Mouse (Mus musculus): ENCODE results near the gene Dnaic2.
A peak's percentile ranks its signal among the peaks of the same experiment; 100 is the strongest.

Dnaic2 gene

DNA sequence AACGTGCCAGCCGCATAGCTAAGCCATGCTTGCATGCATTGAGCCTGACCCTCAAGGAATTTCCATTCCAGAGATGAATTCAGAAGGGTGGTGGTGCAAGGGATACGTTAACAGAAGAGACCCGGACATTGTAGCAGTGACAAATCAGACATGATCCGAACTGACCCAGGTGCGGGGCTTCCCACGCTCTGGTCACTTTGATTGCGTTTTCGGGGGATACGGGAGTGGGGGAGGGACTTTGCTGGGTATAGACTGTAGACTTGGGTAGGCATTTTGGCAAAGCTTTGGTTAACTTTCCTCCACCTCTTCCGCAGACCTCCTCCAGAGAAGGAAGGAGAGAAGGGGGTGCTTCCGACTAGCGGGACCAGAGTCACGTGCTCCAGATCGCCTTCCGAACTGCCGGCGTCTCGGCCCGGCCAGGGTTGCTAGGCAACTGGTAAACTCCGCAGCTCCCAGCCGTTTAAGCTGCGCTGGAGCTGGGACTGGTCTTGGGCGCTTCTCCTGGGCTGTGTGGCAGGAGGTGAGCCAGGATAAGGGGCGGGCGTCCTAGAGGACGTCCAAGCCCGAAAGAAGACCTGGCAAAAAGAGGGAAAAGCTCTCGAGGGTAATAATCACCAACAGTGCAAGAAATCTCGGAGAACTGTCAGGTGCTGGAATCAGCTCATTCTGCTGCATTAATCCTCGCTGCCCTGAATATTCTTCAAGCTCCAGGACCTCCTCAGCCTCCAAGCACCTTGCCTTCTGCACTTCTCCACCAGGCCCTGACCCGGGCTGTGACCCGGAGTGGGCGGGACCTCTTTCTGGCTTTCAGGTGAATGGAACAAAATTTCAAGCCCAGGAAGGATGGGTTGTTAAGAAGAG lies at the start of gene Dnaic2:
TSS of gene Dnaic2 (plus strand) at position 444 of the 861 bp plus-strand sequence.
- DNase-seq = peak; percentile 68

DNA sequence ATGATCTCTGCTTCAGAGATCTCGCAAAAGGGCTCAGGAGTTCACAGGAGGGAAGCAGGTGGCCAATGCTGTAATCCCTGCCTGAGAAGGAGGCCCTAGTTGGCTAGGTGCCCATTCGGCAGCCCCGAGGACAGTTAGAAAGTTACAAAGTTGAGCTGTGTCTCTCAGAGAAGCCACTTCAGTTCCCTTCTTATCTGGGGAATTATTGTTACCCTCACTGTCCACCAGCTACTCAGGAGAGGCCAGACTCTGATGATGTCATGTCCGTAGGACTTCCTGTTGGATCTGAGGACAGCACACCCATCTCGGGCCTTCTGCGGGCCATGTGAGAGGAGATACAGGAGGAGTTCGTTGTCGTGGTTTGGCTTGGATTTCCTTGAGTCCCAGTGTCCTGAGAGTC lies 47.6 kb upstream of the Dnaic2 start:
- DNase-seq = peak; percentile 67

DNA sequence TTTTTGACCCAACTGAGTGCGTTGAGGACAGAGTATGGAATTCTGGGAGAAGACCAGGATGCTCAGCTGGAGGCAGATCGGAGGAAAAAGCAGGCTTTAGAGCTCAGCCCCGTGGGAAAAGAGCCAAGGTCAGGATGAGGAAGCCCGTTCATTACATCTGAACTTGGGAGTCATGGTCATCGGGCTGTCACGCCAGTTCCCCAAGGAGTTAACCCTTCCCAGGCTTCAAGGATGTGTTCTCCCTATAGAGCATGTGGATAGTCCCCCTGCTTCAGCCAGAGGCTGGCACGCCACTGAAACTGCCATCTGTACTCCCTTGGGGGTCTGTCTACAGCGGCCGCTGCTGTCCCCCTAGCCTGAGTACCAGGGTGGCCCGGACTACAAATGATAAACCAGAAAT lies 46.9 kb upstream of the Dnaic2 start:
- DNase-seq = peak; percentile 68

DNA sequence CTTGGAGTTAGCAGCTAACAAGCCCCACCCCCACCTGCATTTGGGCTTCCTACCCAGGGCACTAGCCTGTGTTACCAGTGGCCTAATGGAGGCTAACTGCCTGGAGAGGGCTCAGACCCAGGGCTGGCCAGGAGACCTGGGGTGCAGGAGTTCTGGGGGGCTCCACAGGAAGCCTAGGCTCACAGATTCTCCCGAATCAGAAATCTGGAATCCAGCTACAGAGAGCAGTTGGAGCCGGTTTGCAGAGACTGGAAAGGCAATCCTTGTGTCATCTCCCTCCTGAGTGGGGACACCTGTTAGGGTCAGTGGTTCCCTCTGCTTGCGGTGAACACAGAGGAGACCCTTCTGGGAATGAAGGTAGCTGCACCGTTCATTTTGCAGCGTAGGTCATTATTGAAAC lies 46.2 kb upstream of the Dnaic2 start:
- peak; percentile 71 for DNase-seq

DNA sequence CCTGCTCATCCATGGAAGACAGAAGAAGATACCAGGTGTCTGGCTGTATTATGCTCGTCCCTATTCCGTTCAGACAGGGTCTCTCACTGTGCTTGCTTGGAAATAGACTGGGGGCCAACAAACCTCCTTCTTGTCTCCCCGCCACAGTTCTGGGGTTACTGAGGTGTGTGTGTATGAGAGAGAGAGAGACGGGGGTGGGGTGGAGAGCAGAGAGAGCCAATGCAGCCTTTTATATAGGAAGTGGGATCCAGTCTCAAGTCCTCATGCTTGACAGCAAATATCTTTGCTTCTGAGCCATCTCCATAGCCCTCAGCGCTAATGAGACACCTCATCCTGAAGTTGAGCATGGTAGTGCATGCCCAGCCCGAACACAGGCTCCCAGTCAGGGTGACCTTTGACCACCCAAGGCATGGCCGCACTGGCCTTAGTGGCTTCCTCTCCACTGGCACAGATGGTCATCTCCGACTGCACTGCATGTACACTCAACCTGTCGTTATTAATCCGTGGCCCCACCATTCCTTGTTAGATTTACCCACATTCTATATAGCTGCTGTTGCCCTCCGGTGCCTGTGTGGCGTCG lies 44.8 kb upstream of the Dnaic2 start:
- peak; percentile 63 for DNase-seq

DNA sequence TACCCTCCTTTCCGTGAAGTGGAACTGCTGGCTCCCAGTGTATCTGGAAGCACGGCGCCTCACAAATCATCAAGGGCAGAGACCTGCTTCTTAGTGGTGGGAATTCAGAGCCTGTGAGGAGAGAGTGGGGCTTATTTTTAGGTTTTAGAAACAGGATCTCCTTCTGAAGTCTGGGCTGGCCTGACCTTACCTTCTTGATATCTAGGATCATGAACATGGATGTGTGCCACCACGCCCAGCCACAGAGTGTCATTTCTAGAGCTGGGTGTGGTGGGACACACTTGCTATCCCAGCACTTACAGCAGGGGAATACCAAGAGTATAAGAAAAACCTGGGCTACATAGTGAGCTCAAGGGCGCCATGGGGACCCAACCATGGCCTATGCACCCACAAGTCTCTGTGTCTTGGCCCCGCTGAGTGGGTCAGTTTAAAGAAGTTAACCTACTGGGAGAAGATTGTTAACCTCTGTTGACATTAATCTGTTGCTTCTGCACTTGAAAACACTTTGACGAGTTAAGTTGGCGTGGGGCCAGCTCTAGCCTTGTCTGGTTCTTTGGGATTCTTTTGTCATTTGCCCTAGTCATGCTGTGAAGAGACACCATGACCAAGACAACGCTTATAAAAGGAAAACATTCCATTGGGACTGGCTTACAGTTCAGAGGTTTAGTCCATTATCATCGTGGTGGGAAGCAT lies 44.0 kb upstream of the Dnaic2 start:
- DNase-seq = peak; percentile 69

DNA sequence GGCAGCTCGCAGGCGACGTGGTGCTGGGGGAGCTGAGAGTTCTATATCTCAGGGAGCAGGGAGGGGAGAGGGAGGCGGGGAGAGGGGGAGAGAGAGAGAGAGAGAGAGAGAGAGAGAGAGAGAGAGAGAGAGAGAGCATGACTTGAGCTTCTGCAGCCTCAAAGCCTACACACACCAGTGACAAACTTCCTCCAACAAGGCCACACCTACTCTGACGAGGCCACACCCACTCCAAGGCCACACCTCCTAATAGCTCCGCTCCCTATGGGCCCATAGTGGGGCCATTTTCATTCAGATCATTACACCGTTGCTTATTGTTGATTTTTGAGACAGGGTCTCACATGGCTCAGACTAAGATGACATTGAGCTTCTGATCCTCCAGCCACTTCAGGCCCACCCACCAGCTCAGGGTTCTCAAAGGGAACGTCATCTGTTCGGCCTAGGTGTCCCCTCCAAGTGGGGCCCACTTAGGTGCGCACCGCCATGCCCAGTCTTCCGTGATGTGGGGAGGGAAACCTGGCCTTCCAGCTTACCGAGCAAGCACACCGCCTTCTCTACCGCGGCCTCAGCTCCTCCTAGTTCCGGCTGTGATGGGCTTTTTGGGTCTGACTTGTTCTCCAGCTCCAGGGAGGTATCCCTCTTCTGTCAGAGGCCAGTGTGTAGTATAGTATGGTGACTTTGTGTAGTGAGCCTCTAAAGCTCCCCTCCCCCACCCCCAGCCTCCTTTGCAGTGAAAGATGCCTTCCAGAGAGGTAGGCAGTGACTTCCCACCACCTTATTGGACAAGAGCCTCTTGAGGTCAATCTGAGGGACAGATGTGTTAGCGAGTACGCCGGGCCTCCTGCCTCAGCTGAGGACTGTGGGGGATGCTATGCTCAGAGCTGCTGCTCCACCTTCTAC lies 43.2 kb upstream of the Dnaic2 start:
- DNase-seq = peak; percentile 75

DNA sequence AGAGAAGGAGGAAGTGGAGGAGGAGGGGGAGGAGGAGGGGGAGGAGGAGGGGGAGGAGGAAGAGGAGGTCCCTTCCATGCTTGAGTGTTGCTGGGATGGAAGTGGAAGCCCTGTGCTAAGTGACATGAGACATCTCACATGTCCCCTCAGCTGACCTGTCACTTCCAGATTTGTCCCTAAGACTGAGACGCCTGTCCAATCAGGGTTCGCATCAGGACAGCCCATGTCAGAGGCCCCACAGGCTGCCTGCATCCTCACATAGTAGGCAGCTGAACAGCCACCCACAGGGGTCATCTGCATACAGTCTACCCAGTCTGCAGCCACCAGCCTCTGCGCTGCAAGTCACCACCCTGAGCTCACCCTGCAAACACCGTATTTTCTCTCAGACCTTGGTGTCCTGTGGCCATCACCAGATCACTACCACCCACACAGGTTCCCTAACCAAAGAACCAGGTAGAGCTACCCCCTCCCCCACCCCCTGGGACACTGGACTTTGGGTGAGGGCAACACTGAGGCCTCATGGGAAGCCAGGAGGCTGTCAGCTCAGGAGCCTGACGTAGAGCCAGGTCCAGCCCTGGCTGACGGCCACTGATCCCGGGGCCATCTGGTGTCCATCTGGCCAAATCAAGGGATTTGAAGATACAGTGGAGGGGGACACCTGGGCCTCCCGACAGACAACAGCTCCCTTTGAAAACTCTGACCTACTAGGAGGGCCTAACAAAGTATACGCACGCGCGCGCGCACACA lies 42.4 kb upstream of the Dnaic2 start:
- peak; percentile 100 for DNase-seq

DNA sequence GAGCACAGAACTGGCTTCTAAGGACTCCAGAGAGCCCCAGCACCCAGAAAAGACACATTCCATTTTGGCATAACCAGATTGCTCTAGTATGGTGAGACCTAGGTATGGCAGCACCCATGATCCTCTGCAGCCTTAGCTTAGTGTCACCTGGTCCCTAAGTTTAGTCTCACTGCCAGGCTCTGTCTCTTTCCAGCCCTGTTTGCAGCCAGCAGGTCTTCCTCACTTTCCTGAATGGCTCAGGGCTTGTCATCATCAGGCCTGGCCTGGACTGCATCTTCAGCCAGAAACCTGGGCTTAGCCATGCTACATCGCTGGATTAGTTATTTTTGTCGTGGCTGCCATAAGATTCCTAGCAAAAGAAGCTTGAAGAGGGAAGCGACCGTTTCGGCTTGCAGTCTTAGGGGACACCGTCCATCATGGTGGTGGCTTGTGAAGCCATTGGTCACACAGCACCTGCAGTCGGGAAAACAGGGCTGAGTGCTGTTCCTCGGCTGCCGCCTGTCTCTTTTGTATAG lies 41.6 kb upstream of the Dnaic2 start:
- DNase-seq = no peak

DNA sequence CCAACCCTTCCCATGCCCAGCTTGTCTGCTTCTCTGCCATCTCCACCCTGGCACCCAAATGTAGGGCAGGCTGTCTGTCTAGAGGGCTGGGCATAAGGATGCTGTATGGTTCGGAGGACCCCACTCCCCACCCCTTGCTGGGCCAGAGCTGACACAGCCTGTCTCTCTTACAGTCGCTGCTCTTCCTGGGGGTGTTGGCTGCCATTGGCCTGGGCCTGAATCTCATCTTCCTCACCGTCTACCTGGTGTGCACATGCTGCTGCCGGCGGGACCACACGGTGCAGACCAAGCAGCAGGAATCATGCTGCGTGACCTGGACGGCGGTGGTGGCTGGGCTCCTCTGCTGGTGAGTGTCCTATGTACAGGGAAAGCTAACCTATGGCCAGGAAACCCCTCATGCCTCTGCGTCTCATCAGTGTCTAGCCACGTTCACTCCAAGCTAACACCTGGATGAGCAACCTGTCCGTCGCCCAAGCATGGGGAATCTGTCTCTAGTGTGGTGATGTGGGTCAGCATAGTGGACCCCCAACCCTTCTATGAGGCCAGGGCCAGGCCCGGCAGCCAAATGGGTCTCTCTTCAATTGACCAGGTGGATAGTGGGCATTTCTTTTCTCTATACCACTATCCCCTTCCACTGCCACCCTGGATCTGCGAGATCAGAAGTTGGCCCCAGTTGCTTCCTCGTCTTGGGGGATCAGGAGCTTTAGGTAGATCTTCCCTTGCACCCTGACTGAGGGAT lies 40.8 kb upstream of the Dnaic2 start:
- peak; percentile 71 for DNase-seq

DNA sequence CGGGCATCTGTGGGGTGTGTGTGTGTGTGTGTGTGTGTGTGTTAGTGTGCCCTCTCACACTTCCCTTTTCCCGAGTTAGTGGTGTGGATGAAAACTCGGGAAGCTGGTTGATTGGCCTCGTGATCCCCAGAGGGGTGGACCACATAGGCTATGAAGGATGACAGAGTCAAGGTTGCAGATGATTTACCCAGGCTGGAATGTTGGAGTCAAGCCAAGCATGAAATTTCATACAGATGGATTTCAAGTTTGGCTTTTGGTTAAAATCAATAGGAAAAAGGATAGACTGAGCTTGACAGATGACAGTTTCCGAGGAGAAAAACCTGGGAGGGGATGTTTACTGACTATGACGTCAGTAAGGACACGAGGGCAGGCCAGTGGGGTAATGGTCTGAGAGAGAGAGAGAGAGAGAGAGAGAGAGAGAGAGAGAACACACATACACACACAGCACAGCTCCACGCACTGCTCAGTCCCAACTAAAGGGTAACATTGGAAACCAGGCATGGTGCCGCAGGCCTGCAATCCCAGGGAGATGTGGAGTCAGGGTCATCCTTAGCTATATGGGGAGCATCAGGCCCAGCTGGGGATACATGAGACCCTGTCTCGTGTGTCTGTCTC lies 39.5 kb upstream of the Dnaic2 start:
- peak; percentile 53 for DNase-seq

DNA sequence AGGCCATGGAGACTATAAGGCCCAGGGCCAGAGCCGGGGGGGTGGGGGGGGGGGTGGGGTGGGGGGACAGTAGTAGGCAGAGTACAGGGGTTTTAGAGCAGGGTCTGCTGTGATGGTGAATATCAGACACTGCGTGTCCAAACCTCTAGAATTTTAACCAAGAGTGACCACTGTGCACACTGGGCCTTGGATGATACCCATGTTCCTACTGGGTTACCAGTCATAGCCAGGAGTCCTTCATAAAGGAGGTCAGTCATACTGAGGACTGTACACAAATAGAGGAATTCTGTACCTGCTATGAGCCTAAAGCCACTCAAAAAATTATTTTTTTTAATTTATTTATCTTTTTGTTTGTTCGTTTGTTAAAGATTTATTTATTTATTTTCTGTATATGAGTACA lies 38.5 kb upstream of the Dnaic2 start:
- peak; percentile 46 for DNase-seq

DNA sequence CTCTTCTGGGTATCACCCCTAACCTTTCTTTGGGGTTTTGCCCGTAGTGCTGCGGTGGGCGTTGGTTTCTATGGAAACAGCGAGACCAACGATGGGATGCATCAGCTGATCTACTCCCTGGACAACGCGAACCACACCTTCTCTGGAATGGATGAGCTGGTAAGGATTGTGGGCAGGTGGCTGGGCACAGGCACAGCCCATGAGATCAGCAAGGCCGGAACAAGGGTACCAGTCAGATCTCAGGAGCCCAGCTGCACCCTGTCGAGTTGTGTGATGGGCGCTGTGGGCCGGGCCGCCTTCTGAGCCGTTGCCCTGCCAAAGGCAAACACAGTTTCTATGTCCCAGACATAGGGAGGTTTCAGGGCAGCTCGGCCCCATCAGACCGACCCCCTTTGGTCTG lies 37.0 kb upstream of the Dnaic2 start:
- peak; percentile 72 for DNase-seq

DNA sequence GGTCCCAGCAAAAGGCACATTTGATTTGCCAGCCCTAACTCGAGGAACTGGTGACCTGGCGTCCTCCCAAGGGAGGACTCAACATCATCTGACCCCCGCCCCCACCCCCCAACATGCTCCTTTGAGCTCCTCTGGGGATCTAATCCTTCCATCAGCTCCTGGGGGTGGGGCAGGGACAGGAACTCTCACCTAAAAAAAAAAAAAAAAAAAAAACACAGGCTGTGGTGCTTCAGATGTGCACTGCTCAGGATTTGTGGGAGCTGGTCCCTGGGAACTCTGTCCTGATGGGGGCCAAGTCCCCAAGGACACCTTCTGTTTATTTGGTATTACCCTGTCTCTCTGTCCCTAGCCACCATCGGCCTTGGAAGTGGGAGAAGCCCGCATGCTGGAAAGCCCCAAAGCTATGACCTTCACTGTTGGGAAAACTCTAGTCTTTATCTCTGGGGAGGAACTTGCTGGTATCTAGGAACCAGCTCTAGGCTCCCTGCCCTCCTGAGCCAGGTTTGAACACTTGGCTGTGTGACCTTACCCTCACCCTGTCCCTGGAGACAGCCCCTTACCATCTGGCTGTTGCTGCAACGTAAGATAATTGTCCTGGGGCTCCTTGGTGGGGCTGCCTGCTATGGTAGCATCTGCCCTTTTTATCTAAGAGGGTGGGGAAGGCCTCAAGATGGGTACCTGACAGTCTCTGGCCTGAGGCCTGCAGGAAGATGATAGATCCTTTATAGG lies 35.6 kb upstream of the Dnaic2 start:
- DNase-seq = peak; percentile 46

DNA sequence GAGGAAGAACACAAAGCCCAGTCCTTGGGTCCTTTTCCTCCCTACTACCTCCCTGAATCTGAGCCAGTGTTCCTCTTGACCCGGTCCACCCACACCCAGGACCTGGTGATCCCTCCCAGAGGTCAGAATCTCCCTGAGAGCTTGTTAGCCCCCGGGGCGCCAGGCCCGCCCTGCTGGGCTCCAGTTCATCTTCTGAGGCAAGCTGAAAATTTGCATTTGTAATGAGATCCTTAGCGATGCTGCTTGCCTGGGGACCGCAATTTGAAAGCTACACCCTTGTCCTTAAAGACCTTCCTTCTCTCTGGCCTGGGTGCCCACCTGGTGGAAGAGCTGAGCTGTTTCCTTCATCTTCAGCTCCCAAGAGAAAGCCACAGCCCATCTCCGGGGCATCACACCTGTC lies 34.6 kb upstream of the Dnaic2 start:
- no peak for DNase-seq

DNA sequence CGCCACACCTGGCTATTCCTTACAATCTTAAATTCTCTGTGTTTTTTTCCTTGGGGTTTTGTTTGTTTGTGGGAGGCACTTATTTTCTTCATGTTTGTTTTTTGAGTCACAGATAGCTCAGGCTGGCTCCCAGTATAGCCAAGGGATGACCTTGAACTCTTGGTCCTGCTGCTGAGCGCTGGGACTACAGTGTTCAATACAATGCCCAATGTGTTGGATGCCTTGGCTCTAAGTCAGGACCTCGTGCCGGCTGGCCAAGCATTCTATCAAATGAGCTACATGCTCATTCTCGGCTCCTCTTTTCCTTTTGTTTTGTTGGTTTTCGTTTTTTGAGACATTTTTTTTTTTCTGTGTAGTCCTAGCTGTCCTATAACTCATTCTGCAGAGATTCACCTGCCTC lies 33.8 kb upstream of the Dnaic2 start:
- no peak for DNase-seq

DNA sequence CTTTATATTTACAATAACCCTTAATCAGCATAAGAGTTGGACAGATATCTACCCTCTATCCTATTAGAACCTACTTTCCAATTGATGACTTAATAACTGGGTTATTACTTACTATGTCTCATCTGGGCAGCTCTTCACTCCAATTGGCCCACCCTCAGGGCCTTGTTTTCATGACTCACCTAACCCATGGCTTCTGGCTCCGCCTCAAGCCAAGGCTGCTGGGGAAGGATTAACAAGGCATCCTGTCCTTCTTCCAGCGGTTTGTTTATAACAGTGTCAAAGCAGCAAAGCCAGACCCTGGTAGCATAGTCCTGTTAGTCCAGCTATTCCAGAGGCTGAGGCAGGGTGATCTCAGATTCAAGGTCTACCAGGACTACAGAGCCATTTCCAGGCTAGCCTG lies 32.8 kb upstream of the Dnaic2 start:
- DNase-seq = peak; percentile 23

DNA sequence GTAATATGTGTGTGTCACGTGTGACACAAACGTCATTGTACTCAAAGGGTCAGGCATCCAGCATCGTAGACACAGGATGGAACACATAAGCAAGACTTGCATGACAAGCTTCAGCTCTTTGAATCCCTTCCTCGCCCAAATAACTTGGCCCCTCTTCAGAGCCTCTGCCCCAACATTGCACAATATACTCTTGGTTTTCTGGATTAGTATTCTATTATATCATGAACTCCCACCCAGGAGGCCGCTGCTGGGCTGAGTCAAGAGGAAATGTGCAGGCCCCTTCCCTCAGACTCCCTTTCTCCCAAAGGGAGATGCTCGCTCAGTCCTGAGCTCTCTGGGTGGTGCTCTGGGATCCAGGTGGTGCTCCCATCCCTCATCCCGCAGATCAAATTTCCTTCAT lies 28.7 kb upstream of the Dnaic2 start:
- DNase-seq = no peak

DNA sequence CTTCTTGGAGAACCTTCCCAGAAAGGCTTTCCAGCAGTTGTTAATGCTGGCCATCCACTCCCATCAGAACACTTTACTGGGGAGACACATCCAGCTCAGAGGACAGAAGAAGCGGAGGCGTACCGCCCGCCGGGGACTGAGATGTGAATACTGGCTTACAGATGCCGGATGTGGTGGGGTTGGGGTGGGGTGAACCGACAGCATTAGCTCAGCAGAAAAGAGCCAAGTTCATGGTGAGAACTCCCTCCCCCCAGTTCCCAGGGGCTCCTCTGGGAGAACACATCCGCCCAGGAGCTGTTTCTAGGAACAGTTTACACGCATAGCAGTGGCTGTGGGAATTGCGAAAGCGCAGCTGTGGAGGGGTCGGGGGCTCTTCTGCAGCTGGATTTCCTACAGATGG lies 27.7 kb upstream of the Dnaic2 start:
- DNase-seq = no peak

Measured in cerebellum, adult 9-11 months (tissue).